Mouse (Mus musculus) kidney, adult 2 months (tissue): ENCODE data around the gene Ndufa7.

ENCODE experiments used
- CTCF ChIP-seq: fragments of 200-500 bp; conservative IDR thresholded peaks from 2 replicates; pipeline ENCODE4 v1.5.1; 2011; ENCODE audit warnings: low read depth, mild to moderate bottlenecking, control low read depth, low read length, moderate library complexity, mixed read lengths; ENCODE audit not compliant: insufficient read depth, insufficient read length
- POLR2A ChIP-seq: fragments of 200-500 bp; IDR thresholded peaks from one replicate; pipeline ENCODE4 v1.6.1; 2011; ENCODE audit warnings: low read depth, low read length, control low read depth

DNA sequence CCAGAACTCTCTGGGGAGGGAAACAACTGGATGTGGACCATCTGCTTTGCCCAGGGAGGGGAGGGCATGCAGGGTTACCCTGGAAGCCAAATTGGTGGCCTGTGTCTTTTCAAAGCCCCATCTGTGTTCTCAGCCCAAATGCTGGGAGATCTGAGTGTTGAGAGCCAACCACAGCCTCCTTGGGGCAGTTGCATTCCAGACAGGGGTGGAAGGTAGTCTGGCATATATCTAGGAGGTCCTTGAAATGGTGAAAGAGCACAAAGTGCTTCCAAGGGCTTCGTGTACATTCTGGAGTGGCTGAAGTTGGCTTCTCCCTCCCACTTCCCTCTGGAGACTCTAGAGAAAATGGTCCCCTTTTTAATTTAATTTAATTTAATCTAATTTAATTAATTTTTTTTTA lies 19.6 kb upstream of the Ndufa7 start:
- TF ChIP-seq CTCF (no peak), POLR2A (no peak)
